Mouse (Mus musculus): ENCODE data around the gene Enpp1. TPM values are rescaled to one million over a fixed set of nuclear protein-coding genes. Genes with fewer than 3 reads are reported as not detected.

Gene Enpp1
- polyA plus RNA-seq, 1 experiment from 2014 or later: 2.5 TPM

DNA sequence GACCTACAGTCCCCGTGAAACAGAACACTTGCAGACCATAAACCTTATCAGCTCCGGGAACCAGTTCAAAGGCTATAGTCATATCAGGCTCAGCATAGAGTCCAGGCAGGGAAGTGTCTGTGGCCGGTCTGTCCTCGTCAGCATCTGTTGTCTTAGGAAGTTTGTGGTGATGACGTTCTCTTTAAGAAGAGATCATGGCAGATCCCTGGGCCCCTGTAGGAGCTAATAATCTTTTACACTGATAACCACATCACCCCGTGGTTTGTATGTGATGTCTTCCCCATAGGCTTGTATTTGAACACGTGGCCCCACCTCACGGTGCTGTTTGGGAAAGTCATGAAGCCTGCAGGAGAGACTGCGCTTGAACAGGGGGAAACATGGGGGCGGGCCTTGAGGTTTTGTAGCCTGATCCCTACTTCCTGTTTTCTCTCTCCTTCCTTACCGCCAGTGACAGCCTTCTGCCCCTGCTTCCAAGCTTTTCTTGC lies 76.6 kb downstream of the Enpp1 start:
- H3K36me3 ChIP-seq (ENCODE audit: control insufficient read depth, insufficient read depth, low read length): no peaks in the 10 kb centered on the region
- WGBS: 68% methylated on average over 11 of the region's 11 CpGs
- no peaks in the 10 kb centered on the region for H3K9me3 ChIP-seq (ENCODE audit: control insufficient read depth, low read length)
- no peaks in the 10 kb centered on the region for H3K27me3 ChIP-seq (ENCODE audit: control insufficient read depth, insufficient read depth, low read length)
- no peak overlapping the region for H3K27ac ChIP-seq (ENCODE audit: low read depth, low read length)
- ATAC-seq (ENCODE audit: low FRiP score, low TSS enrichment): no peak
- peaks cover 4% of the 10 kb centered on the region for H3K4me1 ChIP-seq (ENCODE audit: control insufficient read depth, insufficient read depth, low read length)
- H3K4me3 ChIP-seq (ENCODE audit: low read length): no peak overlapping the region
- no peak overlapping the region for H3K4me2 ChIP-seq (replicated peaks; ENCODE audit: low read depth, low read length)
- H3K9ac ChIP-seq (ENCODE audit: low read depth, low read length): no peak overlapping the region

DNA sequence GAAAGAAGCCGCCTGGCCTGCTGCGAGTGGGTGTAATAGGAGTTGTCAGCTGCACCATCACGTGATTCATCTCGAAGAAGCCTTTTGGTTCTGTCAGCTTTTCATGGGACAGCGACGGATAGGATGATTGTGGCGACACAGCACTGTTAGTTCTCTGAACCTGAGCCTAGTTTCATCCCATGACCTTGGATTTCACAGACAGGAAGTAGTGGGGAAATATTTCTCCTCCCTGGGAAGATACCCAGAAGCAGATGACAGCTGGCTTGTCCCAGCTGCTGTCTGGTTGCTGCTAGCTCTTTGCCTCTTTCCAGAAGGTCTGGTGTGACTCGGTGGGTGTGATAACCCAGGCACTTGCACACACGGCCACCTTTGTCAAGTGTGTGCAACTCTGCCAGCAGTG lies 77.7 kb downstream of the Enpp1 start:
- Histone ChIP-seq H3K27ac (ENCODE audit: low read depth, low read length) (0 out of 2 replicates have a peak overlapping the region, but pooled peaks have one; percentile 1), H3K4me2 (replicated peaks; ENCODE audit: low read depth, low read length) (no peak overlapping the region), H3K9me3 (ENCODE audit: control insufficient read depth, low read length) (no peaks in the 10 kb centered on the region), H3K4me3 (ENCODE audit: low read length) (no peak overlapping the region), H3K4me1 (ENCODE audit: control insufficient read depth, insufficient read depth, low read length) (peaks cover 4% of the 10 kb centered on the region), H3K9ac (ENCODE audit: low read depth, low read length) (no peak overlapping the region), H3K36me3 (ENCODE audit: control insufficient read depth, insufficient read depth, low read length) (no peaks in the 10 kb centered on the region), H3K27me3 (ENCODE audit: control insufficient read depth, insufficient read depth, low read length) (no peaks in the 10 kb centered on the region)
- WGBS: 56% methylated on average over 9 of the region's 9 CpGs
- no peak for ATAC-seq (ENCODE audit: low FRiP score, low TSS enrichment)

DNA sequence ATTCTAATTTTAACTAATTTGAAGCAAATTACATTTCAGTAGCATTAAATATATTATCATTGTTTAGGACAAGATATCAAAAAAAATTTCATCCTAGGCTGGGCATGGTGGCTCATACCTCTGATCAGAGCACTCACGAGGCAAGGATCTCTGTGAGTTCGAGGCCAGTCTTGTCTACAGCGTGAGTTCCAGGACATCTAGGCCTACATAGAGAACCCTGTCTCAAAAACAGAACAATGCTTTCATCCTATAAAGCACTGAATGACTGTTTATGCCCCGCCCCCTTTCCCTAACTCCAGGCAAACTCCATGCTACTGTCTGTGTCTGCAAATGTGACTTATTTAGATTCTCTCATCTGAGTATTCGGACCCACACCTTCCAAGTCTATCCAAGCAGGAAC lies 80.8 kb downstream of the Enpp1 start:
- no peak overlapping the region for H3K9ac ChIP-seq (ENCODE audit: low read depth, low read length)
- H3K27me3 ChIP-seq (ENCODE audit: control insufficient read depth, insufficient read depth, low read length): no peaks in the 10 kb centered on the region
- no peaks in the 10 kb centered on the region for H3K9me3 ChIP-seq (ENCODE audit: control insufficient read depth, low read length)
- no peaks in the 10 kb centered on the region; the same call in 1 of the 2 replicates for H3K4me1 ChIP-seq (ENCODE audit: control insufficient read depth, insufficient read depth, low read length)
- 0 out of 2 replicates have a peak, but pooled peaks have one; percentile 18 for ATAC-seq (ENCODE audit: low FRiP score, low TSS enrichment)
- no peak overlapping the region for H3K4me2 ChIP-seq (replicated peaks; ENCODE audit: low read depth, low read length)
- WGBS: 92% methylated on average over 5 of the region's 5 CpGs
- no peak overlapping the region for H3K27ac ChIP-seq (ENCODE audit: low read depth, low read length)
- no peak overlapping the region for H3K4me3 ChIP-seq (ENCODE audit: low read length)
- no peaks in the 10 kb centered on the region for H3K36me3 ChIP-seq (ENCODE audit: control insufficient read depth, insufficient read depth, low read length)

DNA sequence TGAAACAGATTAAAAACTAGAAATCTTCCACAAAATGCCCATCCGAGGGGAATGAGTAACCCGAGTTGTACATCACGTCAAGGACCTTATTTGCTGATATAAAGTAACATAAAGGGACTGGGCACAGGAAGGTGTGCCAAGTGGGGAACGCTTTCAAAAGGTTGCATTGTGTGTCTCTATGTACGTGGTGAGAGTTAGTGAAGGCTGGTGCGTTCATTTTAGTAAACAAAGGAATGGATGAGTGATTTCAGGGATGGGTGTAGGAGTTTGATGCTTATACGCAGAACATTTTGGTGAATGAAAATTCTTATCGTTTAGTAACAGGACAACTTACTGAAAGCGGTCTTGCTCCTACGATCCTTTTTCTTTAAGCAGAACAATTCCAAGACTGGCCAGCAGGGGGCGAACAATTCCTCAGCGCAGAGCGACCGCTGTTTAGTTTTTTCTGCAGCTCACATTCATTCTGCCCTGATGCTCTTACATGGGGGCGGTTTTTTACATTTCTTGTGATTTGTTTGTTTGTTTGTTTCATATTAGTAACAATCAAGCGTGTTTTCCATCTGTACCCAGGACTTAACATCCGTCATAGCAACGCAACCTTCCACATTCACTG lies 81.4 kb downstream of the Enpp1 start:
- H3K4me1 ChIP-seq (ENCODE audit: control insufficient read depth, insufficient read depth, low read length): no peaks in the 10 kb centered on the region; the same call in 1 of the 2 replicates
- H3K4me2 ChIP-seq (replicated peaks; ENCODE audit: low read depth, low read length): no peak overlapping the region
- H3K9me3 ChIP-seq (ENCODE audit: control insufficient read depth, low read length): no peaks in the 10 kb centered on the region
- no peak overlapping the region for H3K4me3 ChIP-seq (ENCODE audit: low read length)
- no peaks in the 10 kb centered on the region for H3K36me3 ChIP-seq (ENCODE audit: control insufficient read depth, insufficient read depth, low read length)
- WGBS: 28% methylated on average over 18 of the region's 18 CpGs
- no peak overlapping the region for H3K9ac ChIP-seq (ENCODE audit: low read depth, low read length)
- no peak overlapping the region for H3K27ac ChIP-seq (ENCODE audit: low read depth, low read length)
- H3K27me3 ChIP-seq (ENCODE audit: control insufficient read depth, insufficient read depth, low read length): no peaks in the 10 kb centered on the region
- no peak for ATAC-seq (ENCODE audit: low FRiP score, low TSS enrichment)

DNA sequence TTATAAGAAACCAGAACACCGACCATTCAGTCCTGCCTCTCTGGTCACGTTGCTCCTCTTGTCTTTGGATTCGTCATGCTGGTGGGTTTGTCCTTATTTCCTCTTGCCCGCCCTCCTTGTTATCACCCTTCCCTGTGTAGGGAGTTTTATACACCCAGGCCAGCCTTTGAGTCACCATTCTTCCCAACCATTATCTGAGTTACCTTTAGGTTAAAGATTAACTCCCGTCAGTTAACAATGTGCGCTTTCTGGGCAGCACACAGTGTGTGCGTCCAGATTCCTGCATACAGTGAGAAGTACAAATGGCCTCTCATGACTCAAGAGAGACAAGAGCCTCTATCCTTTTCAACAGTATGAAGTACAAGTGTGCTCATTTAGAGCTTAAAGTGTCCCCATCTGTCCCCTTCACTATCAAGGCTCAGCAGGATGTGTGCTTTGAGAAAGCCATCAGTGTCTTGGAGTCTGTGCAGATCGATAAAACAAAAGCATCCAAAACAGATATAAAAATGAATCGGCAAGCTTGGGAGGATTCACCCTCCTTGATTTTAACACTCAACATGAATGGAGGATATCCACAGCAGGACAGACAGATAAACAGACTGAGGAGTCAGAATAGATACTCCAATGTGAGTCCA lies 82.8 kb downstream of the Enpp1 start:
- Histone ChIP-seq H3K9me3 (ENCODE audit: control insufficient read depth, low read length) (no peaks in the 10 kb centered on the region), H3K4me1 (ENCODE audit: control insufficient read depth, insufficient read depth, low read length) (no peaks in the 10 kb centered on the region; the same call in 1 of the 2 replicates), H3K27me3 (ENCODE audit: control insufficient read depth, insufficient read depth, low read length) (no peaks in the 10 kb centered on the region), H3K4me2 (replicated peaks; ENCODE audit: low read depth, low read length) (no peak overlapping the region), H3K36me3 (ENCODE audit: control insufficient read depth, insufficient read depth, low read length) (no peaks in the 10 kb centered on the region), H3K9ac (ENCODE audit: low read depth, low read length) (no peak overlapping the region), H3K27ac (ENCODE audit: low read depth, low read length) (no peak overlapping the region), H3K4me3 (ENCODE audit: low read length) (no peak overlapping the region)
- no peak for ATAC-seq (ENCODE audit: low FRiP score, low TSS enrichment)
- WGBS: 72% methylated on average over 9 of the region's 9 CpGs

DNA sequence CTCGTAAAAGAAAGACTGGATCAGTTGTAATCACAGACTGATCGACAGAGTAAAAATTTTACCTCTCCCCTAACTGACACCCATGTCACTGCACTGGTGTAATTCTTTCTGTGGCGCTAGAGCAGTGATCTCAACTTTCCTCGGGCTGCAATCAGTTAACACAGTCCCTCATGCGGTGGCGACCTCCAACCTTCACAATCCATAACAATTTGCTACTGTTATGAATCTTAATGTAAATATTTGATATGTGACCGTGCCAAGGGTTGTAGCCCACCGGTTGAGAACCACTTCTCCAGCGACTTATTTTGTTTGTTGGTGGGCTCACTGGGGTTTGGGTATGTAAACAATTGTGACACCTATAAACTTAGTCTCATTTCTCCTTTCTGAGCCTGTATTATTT lies 83.5 kb downstream of the Enpp1 start:
- no peak overlapping the region for H3K27ac ChIP-seq (ENCODE audit: low read depth, low read length)
- H3K27me3 ChIP-seq (ENCODE audit: control insufficient read depth, insufficient read depth, low read length): no peaks in the 10 kb centered on the region
- no peak overlapping the region for H3K4me2 ChIP-seq (replicated peaks; ENCODE audit: low read depth, low read length)
- H3K9ac ChIP-seq (ENCODE audit: low read depth, low read length): no peak overlapping the region
- no peak overlapping the region for H3K4me3 ChIP-seq (ENCODE audit: low read length)
- 80% methylated on average over 9 of the region's 9 CpGs for WGBS
- no peaks in the 10 kb centered on the region for H3K9me3 ChIP-seq (ENCODE audit: control insufficient read depth, low read length)
- ATAC-seq (ENCODE audit: low FRiP score, low TSS enrichment): no peak
- H3K36me3 ChIP-seq (ENCODE audit: control insufficient read depth, insufficient read depth, low read length): no peaks in the 10 kb centered on the region
- no peaks in the 10 kb centered on the region; the same call in 1 of the 2 replicates for H3K4me1 ChIP-seq (ENCODE audit: control insufficient read depth, insufficient read depth, low read length)

DNA sequence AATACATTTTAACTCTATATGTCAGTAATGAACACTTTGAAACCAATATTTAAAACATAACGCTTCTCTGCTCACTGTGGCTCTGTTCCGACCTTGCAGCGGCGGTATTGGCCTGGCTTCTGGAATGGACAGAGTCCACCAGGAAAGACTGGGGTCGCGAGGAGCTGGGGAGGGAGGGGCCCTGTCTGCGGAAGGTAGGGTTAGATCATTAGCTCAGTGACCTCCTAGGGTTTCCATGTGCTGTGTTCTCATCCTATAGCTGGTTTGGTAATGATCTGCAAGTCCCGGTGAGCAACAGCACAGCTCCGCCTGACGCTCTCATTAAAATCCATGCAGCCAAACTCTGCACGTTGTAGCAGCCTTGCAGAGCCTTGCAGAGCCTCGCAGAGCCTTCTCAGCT lies 84.7 kb downstream of the Enpp1 start:
- Histone ChIP-seq H3K9ac (ENCODE audit: low read depth, low read length) (no peak overlapping the region), H3K4me3 (ENCODE audit: low read length) (no peak overlapping the region), H3K27ac (ENCODE audit: low read depth, low read length) (no peak overlapping the region), H3K4me1 (ENCODE audit: control insufficient read depth, insufficient read depth, low read length) (no peaks in the 10 kb centered on the region; the same call in 1 of the 2 replicates), H3K9me3 (ENCODE audit: control insufficient read depth, low read length) (no peaks in the 10 kb centered on the region), H3K27me3 (ENCODE audit: control insufficient read depth, insufficient read depth, low read length) (no peaks in the 10 kb centered on the region), H3K36me3 (ENCODE audit: control insufficient read depth, insufficient read depth, low read length) (no peaks in the 10 kb centered on the region), H3K4me2 (replicated peaks; ENCODE audit: low read depth, low read length) (no peak overlapping the region)
- ATAC-seq (ENCODE audit: low FRiP score, low TSS enrichment): no peak
- 63% methylated on average over 12 of the region's 12 CpGs for WGBS

DNA sequence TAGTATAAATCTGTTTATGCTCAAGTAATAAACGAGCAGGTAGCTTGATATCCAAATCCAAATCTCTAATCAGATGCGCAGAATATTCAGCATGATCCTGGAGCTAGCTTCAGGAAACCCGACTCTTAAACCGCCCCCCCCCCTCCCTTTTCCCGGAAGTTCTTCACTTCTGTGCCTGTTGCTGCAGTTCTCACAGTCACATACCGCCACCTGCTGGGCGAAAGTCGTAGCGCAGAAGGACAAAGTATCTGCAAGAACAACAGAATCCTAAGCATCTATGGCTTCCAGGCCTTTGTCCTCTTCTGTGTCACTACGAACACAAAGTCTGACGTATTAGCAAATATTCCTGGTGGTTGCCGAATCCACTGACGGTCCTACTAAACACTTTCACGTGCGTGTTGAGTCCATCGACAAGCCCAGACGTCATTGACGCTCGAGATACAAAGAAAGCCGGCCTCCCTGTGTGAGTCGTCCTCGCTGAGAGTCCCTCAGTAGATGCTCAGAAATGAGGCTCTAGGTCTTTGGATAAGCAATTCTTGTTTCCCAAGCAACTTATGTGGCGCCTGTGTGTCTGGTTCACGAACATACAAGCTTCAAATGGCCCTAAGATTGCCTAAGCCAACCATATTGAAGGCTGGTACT lies 86.8 kb downstream of the Enpp1 start:
- Histone ChIP-seq H3K9ac (ENCODE audit: low read depth, low read length) (no peak overlapping the region), H3K4me2 (replicated peaks; ENCODE audit: low read depth, low read length) (no peak overlapping the region), H3K9me3 (ENCODE audit: control insufficient read depth, low read length) (no peaks in the 10 kb centered on the region), H3K36me3 (ENCODE audit: control insufficient read depth, insufficient read depth, low read length) (no peaks in the 10 kb centered on the region), H3K4me1 (ENCODE audit: control insufficient read depth, insufficient read depth, low read length) (no peaks in the 10 kb centered on the region; the same call in 1 of the 2 replicates), H3K4me3 (ENCODE audit: low read length) (no peak overlapping the region), H3K27ac (ENCODE audit: low read depth, low read length) (no peak overlapping the region), H3K27me3 (ENCODE audit: control insufficient read depth, insufficient read depth, low read length) (no peaks in the 10 kb centered on the region)
- 43% methylated on average over 23 of the region's 24 CpGs for WGBS
- ATAC-seq (ENCODE audit: low FRiP score, low TSS enrichment): no peak

DNA sequence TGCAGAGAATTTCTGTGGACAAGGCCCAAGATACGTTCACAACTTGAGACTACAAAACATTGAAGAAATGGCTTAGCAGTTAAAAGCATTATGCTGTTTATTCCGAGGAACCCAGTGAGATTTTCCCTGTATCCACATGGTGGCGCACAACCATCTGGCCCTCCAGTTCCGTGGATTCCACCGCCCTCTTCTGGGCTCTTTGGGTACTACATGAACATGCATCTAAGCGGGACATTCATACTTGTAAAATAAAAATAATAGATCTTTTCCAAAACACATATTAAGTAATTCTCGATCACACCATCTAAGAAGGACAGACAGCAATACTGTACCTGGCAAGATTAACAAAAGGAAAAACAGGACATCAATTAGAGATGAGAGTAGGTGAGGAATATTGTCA lies 89.4 kb downstream of the Enpp1 start:
- H3K27ac ChIP-seq (ENCODE audit: low read depth, low read length): no peak overlapping the region
- no peak overlapping the region for H3K4me2 ChIP-seq (replicated peaks; ENCODE audit: low read depth, low read length)
- no peak for ATAC-seq (ENCODE audit: low FRiP score, low TSS enrichment)
- no peaks in the 10 kb centered on the region for H3K9me3 ChIP-seq (ENCODE audit: control insufficient read depth, low read length)
- H3K4me3 ChIP-seq (ENCODE audit: low read length): no peak overlapping the region
- no peaks in the 10 kb centered on the region for H3K4me1 ChIP-seq (ENCODE audit: control insufficient read depth, insufficient read depth, low read length)
- no peaks in the 10 kb centered on the region for H3K36me3 ChIP-seq (ENCODE audit: control insufficient read depth, insufficient read depth, low read length)
- WGBS: 32% methylated on average over 7 of the region's 7 CpGs
- H3K9ac ChIP-seq (ENCODE audit: low read depth, low read length): no peak overlapping the region
- H3K27me3 ChIP-seq (ENCODE audit: control insufficient read depth, insufficient read depth, low read length): no peaks in the 10 kb centered on the region
